Mouse (Mus musculus): ENCODE results near the gene Fat3.

Gene Fat3

DNA sequence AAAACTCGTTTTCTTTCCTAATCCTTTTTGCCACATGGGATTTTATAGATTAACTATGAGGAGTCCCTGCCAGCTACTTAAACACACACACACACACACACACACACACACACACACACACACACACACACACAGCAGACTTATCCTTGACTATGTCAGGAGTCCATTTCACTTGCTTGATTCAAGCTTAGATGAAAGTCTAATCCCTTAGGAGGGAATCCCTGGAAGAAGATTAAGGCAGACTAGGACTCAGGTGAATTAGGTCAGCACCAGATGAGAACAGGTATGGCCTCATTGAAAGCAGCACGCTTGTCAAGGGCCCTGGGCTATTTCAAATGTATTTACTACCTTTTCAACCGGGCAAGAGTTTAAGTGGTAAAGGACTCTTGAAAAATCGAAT lies 553.0 kb downstream of the Fat3 start:
- in situ Hi-C loops (cut with MboI): no loop called here

DNA sequence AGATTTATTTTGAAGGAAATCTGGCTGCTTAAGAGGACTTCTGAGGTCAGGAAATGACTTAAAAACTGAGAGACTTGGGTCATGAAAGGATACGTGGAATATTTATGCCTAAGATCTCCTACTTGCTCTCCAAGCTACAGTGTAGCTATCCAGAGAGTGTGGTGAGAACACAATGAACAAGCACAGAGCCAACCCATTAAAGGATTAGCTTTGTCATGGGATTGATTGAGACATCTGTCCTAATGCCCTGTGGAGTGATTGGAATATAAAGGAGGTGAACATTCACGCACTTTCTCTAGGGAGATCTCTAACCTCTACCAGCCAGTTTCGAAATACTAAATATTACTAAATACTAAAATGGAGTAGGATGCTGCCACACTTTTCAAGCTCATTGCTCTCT lies 556.9 kb downstream of the Fat3 start:
- in situ Hi-C loops (cut with MboI): no loop called here

DNA sequence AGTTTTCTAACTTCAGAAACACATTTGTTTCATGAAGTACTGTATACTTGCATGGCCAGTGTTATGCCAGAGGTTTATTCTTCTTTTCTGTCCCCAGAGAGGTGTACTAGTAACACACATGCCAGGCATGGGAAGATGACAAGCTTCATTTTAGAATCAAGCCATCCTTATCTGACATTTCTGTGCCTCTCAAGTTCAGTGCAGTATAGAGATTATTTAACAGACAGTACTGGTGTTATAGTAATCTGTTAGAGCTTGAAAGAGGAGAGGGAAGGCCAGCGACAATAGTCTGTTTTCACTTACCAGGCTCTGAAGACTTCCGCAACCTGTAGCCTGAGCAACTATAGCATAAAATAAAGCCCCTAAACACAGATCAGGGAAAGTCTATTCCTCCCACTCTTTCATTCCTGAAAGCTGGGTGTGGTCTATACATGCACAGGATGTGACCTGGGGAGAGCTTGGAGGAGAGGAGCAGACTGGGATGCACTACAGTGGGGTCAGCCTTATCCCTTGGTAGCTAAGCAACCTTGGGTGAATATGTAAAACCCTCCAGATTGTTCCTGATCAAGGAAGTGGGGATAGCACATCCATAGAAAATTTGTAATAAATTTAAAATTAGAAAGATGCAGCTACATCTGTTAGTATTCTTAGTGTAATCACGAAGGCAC lies 557.5 kb downstream of the Fat3 start:
- in situ Hi-C loops (cut with MboI): no loop called here

DNA sequence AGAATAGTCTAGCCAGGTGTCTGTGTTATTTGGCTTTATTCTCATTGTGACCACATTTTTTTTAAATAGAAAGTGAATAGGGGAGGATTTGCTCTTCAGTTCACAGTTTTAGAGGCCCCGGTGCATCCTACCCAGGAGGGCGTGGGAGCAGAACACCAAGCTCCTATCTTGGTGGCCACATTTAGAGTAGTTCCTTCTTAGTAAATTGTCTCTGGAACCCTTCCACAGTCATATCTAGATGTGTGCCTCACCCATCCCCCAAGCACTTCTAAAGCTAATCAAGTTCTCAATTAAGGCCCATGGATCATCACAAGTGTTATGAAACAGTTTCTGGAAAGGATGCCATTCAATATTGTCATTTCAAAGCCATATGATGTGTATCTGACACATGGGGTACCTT lies 559.3 kb downstream of the Fat3 start:
- in situ Hi-C loops (cut with MboI): no loop called here

DNA sequence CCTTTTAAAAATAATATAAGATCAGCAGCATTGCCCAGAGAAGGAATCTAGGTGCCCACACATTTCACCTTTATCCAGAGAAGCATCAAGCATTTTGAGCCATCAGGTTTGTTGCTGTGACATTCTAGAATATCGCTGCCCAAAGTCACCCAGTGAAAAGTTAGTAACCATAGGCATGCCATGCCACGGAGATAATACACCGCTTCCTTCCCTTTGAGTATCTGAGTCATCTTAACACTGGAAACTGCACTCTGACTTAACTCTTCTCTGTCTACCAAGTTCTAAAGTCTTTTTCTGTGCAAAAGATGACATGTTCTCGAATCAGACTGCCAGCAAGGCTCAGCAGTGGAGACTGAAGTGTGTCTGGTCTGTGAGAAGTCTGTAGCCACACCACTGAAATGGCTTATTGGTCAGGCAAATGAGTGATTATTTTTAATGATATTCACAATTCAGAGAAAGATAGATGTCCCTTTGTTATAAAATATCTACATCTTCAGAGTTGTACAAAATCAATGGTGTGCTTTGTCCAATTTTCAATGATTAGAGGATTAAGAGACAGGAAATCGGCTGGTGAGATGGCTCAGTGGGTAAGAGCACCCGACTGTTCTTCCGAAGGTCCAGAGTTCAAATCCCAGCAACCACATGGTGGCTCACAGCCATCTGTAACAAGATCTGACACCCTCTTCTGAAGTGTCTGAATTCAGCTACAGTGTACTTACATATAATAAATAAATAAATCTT lies 560.0 kb downstream of the Fat3 start:
- in situ Hi-C loops (cut with MboI): no loop called here

DNA sequence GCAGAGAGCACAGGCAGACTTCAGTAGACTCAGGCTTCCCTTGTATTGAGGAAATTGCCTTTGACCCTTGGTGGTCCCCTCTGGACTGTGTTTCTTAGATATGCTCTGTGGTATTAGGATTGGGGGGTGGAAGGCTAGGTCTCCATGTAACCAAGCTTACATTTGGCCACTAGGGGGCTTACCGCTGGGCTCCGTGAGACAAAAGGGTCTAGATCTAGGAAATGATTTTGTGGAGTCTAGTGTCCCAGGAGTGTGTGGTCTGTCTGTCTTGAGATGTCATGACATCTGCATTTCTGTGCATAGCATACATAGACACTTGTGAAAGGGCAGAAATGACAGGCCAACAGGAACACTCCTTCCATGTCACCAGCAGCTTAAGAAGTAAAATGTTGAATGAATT lies 561.5 kb downstream of the Fat3 start:
- in situ Hi-C loops (cut with MboI): no loop called here

DNA sequence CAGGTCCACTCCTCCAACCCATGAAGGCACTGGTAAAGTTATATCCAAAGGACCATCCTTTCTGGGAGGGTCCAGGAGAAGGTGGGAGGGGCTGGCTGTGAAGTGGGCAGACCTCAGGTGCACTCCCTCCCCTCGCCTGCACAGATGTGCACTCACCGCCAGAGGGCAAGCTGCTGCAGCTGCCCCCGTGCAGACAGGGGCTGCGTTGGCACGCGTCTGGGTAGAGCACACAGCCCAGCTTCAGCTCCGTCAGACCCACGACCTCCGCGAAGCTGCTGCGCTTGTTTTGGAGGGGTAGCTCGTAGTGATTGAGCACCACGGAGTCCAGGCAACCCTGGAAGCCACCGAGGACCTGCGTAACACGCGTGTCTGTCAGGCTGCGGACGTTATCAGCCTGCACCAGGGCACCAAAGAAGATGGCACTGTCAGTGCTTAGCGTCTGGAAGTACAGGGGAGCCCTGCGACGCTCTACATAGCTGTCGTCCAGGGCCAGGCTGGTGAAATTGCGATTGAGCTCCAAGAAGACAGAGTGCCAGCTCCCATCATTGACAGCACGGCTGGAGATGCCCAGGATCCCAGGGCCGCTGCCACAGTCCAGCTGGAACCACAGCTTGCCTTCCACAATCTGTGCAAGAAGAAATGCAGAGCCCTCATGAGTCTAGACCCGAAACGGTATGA lies 563.1 kb downstream of the Fat3 start:
- in situ Hi-C loops (cut with MboI): no loop called here

DNA sequence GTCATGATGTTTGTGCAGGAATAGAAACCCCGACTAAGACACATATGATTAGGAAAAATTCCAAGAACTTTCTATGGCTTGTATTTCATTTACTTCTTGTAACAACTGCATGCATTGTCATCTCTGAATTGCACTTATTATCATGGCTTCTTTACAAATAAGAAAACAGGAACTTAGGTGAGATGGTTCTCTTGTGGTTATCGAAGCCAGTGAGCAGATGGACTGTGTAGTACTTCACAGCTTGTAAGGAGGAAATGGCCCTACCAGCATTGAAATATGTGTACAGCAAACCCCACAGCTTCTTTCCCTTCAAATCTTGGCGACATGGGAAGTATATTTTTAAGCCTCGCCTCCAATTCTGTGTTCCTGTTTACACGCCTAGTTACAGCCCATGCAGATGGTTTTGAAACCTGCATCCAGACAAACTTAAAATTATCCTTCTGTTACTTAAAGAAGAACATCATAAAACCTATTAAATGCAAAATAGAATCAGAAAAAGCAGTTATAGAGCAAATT lies 570.1 kb downstream of the Fat3 start:
- in situ Hi-C loops (cut with MboI): no loop called here

DNA sequence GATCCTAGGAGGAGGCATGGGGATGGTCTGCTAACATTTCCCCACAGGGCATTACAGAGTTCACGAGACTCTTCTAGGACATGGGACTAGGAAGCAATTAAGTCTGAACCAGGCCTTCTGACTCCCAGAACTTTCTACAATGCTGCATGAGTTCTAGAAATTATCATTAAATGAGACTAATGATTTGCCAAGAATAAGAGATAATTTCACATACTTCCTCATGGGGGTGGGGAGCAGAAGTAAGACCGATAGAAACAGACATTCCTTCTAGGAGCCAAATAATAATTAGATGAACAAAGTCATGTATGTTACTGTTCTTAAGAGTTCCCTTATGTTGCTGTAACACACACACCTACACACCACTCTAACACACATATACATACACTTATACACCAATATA lies 572.8 kb downstream of the Fat3 start:
- in situ Hi-C loops (cut with MboI): no loop called here

DNA sequence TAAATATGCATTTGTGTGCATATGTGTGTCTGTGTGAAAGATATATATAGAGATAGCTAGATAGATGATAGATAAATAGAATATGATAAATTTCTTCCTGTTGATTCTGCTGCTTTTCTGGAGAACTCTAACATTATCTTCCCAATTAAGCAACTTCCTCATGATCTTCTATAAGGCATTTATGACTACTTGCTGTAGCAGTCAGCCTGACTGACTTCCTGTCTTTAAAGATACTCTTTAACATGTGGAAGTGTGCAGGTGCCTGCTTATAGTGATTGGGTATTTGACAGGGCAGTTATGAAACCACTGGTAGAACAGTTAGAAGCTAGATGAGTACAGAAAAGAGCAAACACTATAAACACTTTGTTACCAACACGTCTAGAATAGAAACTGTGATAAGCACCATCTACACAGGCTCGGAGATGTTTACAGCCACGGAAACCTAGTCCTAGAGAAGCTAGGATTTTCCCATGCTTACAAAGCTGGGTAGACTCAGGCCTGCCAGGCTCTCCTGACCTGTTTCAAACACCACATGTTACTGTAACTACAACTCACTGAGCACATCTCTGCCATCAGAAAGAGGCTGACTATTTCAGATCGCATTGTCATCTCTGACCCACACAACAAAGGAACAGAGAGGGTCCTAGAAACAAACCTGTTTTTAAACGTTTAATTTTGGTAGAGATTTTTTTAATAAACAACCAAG lies 573.6 kb downstream of the Fat3 start:
- in situ Hi-C loops (cut with MboI): no loop called here

DNA sequence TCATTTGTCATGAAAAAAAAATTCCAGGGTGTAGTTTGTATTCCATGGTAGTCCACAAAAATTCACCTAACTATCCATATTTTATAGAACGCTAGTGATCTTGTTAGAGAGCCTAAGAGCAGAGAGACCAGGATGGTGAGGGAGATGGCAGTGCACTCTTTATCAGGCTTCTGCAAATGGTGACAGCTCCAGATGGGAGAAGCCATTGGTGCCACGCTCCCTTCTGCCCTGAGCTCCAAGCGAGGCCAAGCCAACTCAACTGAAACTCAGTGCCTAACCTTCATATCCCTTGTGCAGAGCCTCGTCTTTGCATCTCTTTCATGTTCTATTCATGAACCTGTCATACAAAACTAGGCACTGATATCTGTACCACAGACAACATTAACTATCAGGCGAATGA lies 575.8 kb downstream of the Fat3 start:
- in situ Hi-C loops (cut with MboI): no loop called here

DNA sequence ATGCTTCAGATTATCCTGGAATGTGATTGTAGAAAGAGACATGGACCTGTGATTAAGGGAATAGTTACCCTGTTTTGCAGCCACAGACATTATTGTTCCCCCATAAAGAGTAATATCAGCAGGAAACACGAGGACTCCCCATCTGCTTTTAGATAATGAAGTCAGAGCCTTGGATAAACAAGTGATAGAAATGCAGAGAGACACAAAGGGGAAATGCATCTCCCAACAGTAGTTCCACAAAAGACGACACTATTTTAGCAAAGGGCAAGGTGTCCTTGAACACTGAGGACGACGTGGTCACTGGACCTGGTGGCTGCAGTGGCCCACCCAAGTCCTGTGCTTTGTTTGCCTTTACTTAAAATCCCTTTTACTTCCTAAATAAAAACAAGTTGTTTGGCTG lies 580.8 kb downstream of the Fat3 start:
- in situ Hi-C loops (cut with MboI): no loop called here

DNA sequence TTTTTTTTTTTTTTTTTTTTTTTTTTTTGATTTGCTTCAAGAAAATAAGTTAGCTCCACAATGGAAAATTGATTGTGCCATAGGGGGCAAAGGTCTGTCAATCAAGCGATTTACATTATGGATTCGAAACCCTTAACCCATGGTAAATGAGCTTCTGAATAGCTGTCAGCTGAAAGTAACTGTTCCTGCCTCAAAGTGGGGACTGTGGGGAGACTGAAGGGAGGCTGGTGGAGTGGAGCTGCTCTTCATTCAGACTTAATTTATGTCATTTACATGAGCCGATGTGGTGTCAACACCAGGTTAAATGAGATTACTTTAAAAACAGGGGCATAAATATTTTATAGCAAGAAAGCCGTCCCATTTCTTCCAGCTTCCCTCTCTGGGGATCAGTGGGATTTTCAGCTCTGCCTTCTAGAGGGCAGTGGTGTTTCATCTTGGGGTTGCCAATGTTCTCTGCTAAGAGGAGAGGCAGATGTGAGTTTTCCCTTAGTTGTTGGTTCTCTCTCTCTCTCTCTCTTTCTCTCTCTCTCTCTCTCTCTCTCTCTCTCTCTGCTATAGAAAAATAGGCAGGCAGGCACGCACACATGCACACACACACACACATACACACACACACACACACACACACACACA lies 581.6 kb downstream of the Fat3 start:
- in situ Hi-C loops (cut with MboI): no loop called here

DNA sequence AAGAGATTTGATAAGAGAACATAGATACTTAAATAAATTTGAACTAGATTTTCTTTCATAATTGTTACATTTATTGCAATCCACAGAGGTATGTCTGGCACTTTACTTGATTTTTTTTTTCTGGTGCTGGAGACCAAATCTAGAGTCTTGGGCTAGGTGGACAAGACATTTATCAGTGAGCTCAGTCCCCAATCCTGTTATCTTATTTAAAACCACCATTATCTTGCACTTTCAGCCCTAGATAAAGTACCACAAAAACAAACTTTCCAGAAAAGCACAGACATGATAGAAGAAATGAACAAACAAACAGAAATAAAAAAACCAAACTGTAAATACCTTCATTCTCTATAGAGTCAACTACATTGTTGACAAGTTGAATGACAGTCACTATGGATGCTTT lies 584.5 kb downstream of the Fat3 start:
- in situ Hi-C loops (cut with MboI): no loop called here

DNA sequence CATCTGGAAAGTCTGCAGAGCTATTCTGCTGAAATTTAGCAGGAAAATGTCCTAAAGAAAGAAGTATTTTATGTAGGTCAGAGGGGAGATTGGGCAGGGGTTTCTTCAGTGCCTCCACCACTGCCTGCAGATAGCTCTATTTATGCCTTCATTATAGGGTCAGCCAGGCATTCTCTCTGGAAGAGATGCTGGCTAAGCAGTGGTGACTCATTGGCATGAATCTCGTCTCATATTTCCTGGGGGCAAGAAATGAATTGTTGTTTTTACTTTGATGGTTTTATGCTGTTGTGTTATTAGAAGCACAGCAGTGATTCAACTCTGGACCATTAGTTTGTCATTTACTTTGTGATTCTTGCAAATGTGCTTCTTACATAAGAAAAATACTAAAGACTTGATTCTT lies 588.4 kb downstream of the Fat3 start:
- in situ Hi-C loops (cut with MboI): no loop called here

DNA sequence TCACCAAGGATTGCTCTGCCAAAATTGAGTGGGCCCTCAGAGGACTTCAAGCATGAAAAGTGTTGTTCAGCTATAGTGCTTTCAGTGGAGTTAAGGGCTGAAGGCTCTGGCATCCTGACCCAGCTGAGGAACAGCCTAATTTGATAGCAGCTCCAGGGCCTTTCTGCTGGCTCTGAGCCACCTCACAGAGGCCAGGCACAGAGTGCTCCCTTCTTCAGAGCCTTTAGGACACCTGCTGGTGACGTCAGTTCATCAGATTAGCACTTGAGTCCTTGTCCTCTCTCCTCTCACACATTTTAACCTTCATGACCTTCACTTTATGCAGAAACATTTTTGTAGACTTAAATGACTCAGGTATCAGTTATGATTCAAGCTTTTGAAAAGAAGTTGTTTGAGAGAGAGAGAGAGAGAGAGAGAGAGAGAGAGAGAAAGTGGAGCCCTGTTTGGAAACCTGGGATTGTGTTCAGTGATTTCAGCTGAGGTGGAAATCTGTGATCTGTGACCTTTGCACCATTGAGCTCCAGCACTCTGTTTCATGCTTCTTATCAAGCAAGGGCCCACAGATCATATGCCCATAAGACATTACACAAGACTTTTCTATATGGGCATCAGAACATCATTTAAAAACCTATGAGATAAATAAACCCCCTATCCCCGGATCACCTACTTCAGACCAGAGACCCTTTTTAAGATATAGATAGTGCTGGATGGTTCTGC lies 591.5 kb downstream of the Fat3 start:
- in situ Hi-C loops (cut with MboI): no loop called here

DNA sequence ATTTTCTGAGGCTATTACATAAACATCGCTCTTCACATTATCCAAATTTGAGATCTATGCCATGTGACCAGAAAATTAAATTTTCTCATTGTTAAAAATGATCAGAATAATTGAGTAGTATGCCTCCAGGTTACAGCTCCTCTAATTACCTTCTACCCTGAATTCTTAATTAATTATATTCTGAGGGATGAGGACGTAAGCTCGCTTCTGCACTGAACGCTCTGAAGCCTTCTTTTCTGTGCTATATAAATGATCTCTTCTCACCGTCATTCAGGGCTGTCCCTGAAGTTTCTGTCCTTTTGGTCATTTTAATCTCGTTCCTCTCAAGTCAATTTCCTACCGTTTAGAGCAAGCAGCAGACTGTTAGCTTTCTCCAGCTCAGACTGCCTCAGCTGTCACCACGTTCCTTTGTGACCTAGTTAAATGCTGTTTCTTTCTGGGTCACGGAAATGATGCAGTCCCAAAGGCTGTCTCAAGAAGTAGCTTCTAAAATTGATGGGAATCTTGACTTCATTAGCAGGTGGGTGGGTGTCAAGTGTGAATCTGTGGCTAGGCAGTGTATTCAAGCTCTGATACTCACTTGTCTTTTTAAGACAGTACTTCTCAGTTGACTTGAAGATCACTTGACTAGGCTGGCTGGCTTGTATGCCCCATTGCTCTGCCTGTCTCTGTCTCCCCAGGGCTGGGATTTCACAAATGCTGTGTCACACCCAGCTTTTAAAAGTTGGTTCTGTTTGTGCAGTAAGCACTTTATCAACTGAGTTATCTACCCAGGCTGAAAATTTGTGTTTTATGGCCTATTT lies 596.9 kb downstream of the Fat3 start:
- in situ Hi-C loops (cut with MboI): no loop called here

DNA sequence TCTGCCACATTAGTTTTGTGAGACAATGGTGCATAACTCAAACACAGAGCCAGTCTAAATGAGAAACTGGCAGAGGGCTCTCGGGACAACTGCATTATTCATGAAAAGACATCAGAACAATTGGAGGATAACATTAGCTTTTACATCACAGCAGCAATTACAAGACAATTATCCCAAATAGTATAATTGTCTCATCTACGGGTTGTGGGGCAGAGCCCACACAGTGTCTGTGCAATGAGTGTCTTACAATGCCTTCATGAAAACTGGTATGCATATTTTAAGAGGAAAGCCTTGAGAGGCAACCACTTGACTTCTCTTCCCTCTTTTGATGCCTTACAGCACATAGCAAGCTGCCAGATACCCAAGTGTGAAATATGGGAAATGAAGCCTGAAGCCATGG lies 603.0 kb downstream of the Fat3 start:
- in situ Hi-C loops (cut with MboI): no loop called here

DNA sequence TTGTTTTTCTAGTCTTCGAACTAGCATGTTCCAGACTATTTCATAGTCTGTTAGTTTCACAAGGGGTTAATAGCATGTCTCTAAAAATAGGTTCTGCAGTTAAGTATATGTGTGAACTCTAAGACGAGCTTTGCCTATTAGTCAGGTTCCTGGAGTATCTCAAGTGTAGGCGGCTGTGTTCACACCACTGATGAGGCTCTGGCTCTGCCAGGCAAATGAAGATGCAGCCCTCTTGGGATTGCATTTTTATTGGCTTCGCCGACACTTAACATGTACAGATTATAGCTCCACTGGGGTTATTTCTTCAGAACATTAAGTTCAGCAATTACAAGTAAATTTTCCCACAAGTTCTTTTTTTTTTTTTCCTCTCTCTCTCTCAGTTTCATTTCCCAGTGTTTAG lies 614.3 kb downstream of the Fat3 start:
- in situ Hi-C loops (cut with MboI): no loop called here

DNA sequence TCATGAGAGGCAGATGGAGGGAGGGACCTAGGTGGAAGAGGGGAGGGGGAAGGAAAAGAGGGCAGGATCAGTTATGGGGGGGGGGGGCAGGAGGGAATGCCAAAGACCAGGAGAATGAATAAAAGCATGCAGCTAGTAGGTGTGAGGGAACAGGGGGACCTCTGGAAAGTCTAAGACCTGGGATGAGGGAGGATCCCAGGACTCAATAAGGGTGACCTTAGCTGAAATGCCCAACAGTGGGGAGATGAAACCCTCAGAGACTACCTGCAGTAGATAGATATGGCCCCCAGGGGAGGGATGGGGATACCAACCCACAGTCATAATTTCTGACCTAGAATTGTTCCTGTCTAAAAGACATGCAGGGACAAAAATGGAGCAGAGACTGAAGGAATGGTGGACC lies 620.3 kb downstream of the Fat3 start:
- in situ Hi-C loops (cut with MboI): no loop called here
